Mouse (Mus musculus) activated CD4-positive, CD25-positive, alpha-beta regulatory T cell, adult 4 months (primary cell): ENCODE results near the gene Gm11236. TPM values are rescaled to one million over a fixed set of nuclear protein-coding genes. Genes with fewer than 3 reads are reported as not detected.
"Not testable (repeated sequence)": the region's sequence is repeated elsewhere in the genome, so short reads cannot be mapped to it uniquely, and the experiment has no call there.

ENCODE experiments used
- ATAC-seq: one replicate; pipeline ENCODE4 v1.8.0; 2017
- polyA plus RNA-seq, 2 experiments: library from polyadenylated mRNA; unstranded; fragments of 100-300 nt; shearing (Covaris generic); gene quantifications; one replicate each; pipeline ENCODE4 v1.2.1; 2017

The Gm11236 gene
- not detected for polyA plus RNA-seq

DNA sequence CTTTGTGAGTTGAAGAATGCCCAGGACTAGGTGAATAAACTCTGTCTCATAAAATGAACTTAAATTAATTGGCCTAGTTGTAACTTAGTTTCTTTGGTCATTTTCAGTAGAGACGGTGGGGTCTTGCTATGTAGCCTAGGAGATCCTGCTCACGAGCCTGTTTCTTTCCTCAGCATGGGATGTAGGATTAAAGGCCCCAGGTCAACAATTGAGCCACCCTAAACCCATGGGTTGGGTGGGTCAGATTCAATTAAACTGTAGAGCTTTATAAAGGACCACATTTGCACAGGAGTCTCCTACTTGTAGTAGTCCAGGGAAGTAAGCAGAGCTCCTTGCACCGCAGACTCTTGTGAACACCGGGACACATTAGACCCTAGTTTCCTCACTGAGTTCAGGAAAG, at the start of gene Gm11236:
Gene Gm11236, plus strand, starts transcription at position 301 of the 400 bp plus-strand sequence.
- ATAC-seq: not testable (repeated sequence)

DNA sequence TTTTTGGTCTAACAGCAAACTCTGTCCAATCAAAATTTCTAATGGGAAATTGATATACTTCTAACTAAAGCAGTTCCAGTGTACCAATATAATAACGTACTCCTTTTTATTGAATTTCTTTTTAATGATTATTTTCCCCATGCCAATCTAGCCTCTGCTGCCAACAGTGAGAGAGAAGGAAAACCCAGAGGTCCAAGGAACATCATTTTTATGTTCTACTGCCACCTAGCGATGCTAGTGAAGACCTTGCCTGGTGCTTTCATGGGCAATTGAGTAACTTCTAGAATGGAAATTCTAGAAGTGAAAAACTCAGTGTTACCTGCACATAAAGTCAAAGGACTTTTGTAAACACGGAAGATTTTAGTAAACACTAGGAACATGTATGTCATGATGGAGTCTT, 38.7 kb upstream of the Gm11236 start:
- ATAC-seq: no peak

DNA sequence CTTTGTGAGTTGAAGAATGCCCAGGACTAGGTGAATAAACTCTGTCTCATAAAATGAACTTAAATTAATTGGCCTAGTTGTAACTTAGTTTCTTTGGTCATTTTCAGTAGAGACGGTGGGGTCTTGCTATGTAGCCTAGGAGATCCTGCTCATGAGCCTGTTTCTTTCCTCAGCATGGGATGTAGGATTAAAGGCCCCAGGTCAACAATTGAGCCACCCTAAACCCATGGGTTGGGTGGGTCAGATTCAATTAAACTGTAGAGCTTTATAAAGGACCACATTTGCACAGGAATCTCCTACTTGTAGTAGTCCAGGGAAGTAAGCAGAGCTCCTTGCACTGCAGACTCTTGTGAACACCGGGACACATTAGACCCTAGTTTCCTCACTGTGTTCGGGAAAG, 30.3 kb upstream of the Gm11236 start, which contains the start of gene Gm11238:
Gene Gm11238, plus strand, starts transcription at position 301 of the 400 bp plus-strand sequence.
- not testable (repeated sequence) for ATAC-seq

DNA sequence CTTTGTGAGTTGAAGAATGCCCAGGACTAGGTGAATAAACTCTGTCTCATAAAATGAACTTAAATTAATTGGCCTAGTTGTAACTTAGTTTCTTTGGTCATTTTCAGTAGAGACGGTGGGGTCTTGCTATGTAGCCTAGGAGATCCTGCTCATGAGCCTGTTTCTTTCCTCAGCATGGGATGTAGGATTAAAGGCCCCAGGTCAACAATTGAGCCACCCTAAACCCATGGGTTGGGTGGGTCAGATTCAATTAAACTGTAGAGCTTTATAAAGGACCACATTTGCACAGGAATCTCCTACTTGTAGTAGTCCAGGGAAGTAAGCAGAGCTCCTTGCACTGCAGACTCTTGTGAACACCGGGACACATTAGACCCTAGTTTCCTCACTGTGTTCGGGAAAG, 15.2 kb upstream of the Gm11236 start, which contains the start of gene Gm11237:
Gene Gm11237, plus strand, starts transcription at position 301 of the 400 bp plus-strand sequence.
- not testable (repeated sequence) for ATAC-seq

DNA sequence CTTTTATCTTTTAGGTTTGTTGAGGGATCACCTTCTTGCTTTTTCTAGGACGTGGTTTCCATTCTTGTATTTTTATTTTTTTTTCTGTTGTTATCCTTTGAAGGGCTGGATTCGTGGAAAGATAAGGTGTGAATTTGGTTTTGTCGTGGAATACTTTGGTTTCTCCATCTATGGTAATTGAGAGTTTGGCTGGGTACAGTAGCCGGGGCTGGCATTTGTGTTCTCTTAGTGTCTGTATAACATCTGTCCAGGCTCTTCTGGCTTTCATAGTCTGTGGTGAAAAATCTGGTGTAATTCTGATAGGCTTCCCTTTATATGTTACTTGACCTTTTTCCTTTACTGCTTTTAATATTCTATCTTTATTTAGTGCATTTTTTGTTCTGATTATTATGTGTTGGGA, 23.9 kb downstream of the Gm11236 start:
- not testable (repeated sequence) for ATAC-seq

DNA sequence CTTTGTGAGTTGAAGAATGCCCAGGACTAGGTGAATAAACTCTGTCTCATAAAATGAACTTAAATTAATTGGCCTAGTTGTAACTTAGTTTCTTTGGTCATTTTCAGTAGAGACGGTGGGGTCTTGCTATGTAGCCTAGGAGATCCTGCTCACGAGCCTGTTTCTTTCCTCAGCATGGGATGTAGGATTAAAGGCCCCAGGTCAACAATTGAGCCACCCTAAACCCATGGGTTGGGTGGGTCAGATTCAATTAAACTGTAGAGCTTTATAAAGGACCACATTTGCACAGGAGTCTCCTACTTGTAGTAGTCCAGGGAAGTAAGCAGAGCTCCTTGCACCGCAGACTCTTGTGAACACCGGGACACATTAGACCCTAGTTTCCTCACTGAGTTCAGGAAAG, 30.1 kb downstream of the Gm11236 start, which contains the start of gene Gm11239:
Gene Gm11239, plus strand, starts transcription at position 301 of the 400 bp plus-strand sequence.
- not testable (repeated sequence) for ATAC-seq

DNA sequence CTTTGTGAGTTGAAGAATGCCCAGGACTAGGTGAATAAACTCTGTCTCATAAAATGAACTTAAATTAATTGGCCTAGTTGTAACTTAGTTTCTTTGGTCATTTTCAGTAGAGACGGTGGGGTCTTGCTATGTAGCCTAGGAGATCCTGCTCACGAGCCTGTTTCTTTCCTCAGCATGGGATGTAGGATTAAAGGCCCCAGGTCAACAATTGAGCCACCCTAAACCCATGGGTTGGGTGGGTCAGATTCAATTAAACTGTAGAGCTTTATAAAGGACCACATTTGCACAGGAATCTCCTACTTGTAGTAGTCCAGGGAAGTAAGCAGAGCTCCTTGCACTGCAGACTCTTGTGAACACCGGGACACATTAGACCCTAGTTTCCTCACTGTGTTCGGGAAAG, 45.3 kb downstream of the Gm11236 start, which contains the start of gene Gm428:
Gene Gm428, plus strand, starts transcription at position 301 of the 400 bp plus-strand sequence.
- ATAC-seq: not testable (repeated sequence)

Other genes starting within 250 kb of the Gm11236 start
- gene Gm11487, start 233.0 kb upstream of the Gm11236 start, polyA plus RNA-seq: not detected
- not detected for gene Gm11238, start 30.2 kb upstream of the Gm11236 start, polyA plus RNA-seq
- not detected for gene Gm11237, start 15.1 kb upstream of the Gm11236 start, polyA plus RNA-seq
- gene Gm11239, start 30.2 kb downstream of the Gm11236 start, polyA plus RNA-seq: not detected
- not detected for gene Gm428, start 45.4 kb downstream of the Gm11236 start, polyA plus RNA-seq
- not detected for gene Rasef, start 152.9 kb downstream of the Gm11236 start, polyA plus RNA-seq
- gene Gm11758, start 238.1 kb downstream of the Gm11236 start, polyA plus RNA-seq: not detected